Mouse (Mus musculus): ENCODE measurements around the gene Gm38100.

The Gm38100 gene

GRCm38 (mm10) chr1:175920029-175920428 is at the start of gene Gm38100:
Gene Gm38100, plus strand, starts transcription at chr1:175920329.
- DNase-seq (ENCODE audit: low spot score) = no peak

- DNase-seq (ENCODE audit: low spot score) = no peak
Measured at GRCm38 (mm10) chr1:175870716-175871115, 49.4 kb upstream of the Gm38100 start.

- DNase-seq (ENCODE audit: low spot score) = peak; percentile 5
Measured at GRCm38 (mm10) chr1:175872028-175872816, 47.9 kb upstream of the Gm38100 start.

- DNase-seq (ENCODE audit: low spot score) = peak; percentile 91
Measured at GRCm38 (mm10) chr1:175880453-175881296, 39.5 kb upstream of the Gm38100 start, which contains the start of gene Exo1. Gene Exo1, plus strand, starts transcription at chr1:175880581.

- DNase-seq (ENCODE audit: low spot score) = no peak
Measured at GRCm38 (mm10) chr1:175883398-175883797, 36.7 kb upstream of the Gm38100 start.

GRCm38 (mm10) chr1:175893263-175893662 is 26.9 kb upstream of the Gm38100 start:
- no peak for DNase-seq (ENCODE audit: low spot score)

GRCm38 (mm10) chr1:175893726-175894125 is 26.4 kb upstream of the Gm38100 start:
- no peak for DNase-seq (ENCODE audit: low spot score)

- DNase-seq (ENCODE audit: low spot score) = no peak
Measured at GRCm38 (mm10) chr1:175911207-175911606, 8.9 kb upstream of the Gm38100 start.

- no peak for DNase-seq (ENCODE audit: low spot score)
Measured at GRCm38 (mm10) chr1:175912038-175912437, 8.1 kb upstream of the Gm38100 start.

GRCm38 (mm10) chr1:175913728-175914303 is 6.3 kb upstream of the Gm38100 start:
- DNase-seq (ENCODE audit: low spot score) = no peak

GRCm38 (mm10) chr1:175921091-175921490 is 962 bp downstream of the Gm38100 start:
- DNase-seq (ENCODE audit: low spot score) = no peak

GRCm38 (mm10) chr1:175923848-175924787 is 4.0 kb downstream of the Gm38100 start:
- peak; percentile 78 for DNase-seq (ENCODE audit: low spot score)

GRCm38 (mm10) chr1:175931391-175931790 is 11.3 kb downstream of the Gm38100 start:
- DNase-seq (ENCODE audit: low spot score) = no peak

- peak; percentile 96 for DNase-seq (ENCODE audit: low spot score)
Measured at GRCm38 (mm10) chr1:175936282-175936737, 16.2 kb downstream of the Gm38100 start.

GRCm38 (mm10) chr1:175938731-175939130 is 18.6 kb downstream of the Gm38100 start:
- no peak for DNase-seq (ENCODE audit: low spot score)

- DNase-seq (ENCODE audit: low spot score) = no peak
Measured at GRCm38 (mm10) chr1:175943168-175943567, 23.0 kb downstream of the Gm38100 start.

- DNase-seq (ENCODE audit: low spot score) = no peak
Measured at GRCm38 (mm10) chr1:175946718-175947315, 26.7 kb downstream of the Gm38100 start.

GRCm38 (mm10) chr1:175950421-175950820 is 30.3 kb downstream of the Gm38100 start:
- DNase-seq (ENCODE audit: low spot score) = no peak

GRCm38 (mm10) chr1:175950851-175951250 is 30.7 kb downstream of the Gm38100 start:
- DNase-seq (ENCODE audit: low spot score) = no peak

GRCm38 (mm10) chr1:175961786-175962185 is 41.7 kb downstream of the Gm38100 start:
- DNase-seq (ENCODE audit: low spot score) = no peak

All from embryo, embryonic 10.5 days (tissue).